Mouse (Mus musculus): ENCODE data around the gene Csk.

DNA sequence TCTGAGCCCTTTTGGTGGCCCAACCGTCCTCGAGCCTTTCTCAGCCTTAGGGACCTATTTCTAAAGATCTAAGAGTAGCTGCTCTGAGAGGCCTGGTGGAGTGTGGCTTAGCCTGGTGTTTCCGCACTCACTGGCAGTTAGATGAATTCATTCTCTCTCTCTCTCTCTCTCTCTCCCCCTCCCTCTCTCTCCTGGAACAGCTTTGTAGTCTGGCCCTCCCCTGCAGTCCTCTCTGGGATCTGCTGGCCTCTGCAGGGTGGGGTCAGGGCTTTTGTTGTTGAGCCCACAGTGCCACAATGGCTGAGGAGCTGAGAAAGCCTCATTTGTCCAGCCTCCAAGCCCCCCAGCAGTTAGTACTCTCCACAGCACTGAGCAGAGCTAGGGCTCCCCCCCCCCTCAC lies 576 bp downstream of the Csk start:
- TF ChIP-seq POLR2A (IDR thresholded peaks at IDR 0.05; ENCODE audit: insufficient read depth, low read depth, low read length): no peak
- no peak for TF ChIP-seq CTCF (IDR thresholded peaks at IDR 0.05; ENCODE audit: insufficient read depth, low read depth, low read length)
